Mouse (Mus musculus) embryonic fibroblast, embryonic 13.5 days (primary cell): ENCODE results near the gene Adh5.

Experiments
- CTCF ChIP-seq: IDR thresholded peaks from 2 replicates; pipeline ENCODE4 v1.5.1; 2011; ENCODE audit warnings: mild to moderate bottlenecking, control low read depth, low read length, moderate library complexity, borderline replicate concordance; ENCODE audit not compliant: insufficient read depth
- POLR2A ChIP-seq: IDR thresholded peaks from 2 replicates; pipeline ENCODE4 v1.6.1; 2011; ENCODE audit warnings: low read depth, mild to moderate bottlenecking, control low read depth, low read length, moderate library complexity

GRCm38 (mm10) chr3:138442203-138442602 lies 690 bp upstream of the Adh5 start:
- TF ChIP-seq POLR2A, result no peak
- no peak for TF ChIP-seq CTCF
